Mouse (Mus musculus): ENCODE results near the gene Atp1b1.
A peak's percentile ranks its signal among the peaks of the same experiment; 100 is the strongest.

The Atp1b1 gene

GRCm38 (mm10) chr1:164458245-164458613 is at the start of gene Atp1b1:
Atp1b1 (minus strand) TSS chr1:164458355.
- peak; percentile 72 for DNase-seq (ENCODE audit: low read depth, low spot score)

GRCm38 (mm10) chr1:164505096-164505495 is 46.9 kb upstream of the Atp1b1 start:
- no peak for DNase-seq (ENCODE audit: low read depth, low spot score)

- DNase-seq (ENCODE audit: low read depth, low spot score): no peak
These were observed 45.1 kb upstream of the Atp1b1 start for GRCm38 (mm10) chr1:164503140-164503730.

- DNase-seq (ENCODE audit: low read depth, low spot score): no peak
These were observed 44.1 kb upstream of the Atp1b1 start for GRCm38 (mm10) chr1:164502231-164502630.

- no peak for DNase-seq (ENCODE audit: low read depth, low spot score)
These were observed 36.8 kb upstream of the Atp1b1 start for GRCm38 (mm10) chr1:164494741-164495512.

DNA sequence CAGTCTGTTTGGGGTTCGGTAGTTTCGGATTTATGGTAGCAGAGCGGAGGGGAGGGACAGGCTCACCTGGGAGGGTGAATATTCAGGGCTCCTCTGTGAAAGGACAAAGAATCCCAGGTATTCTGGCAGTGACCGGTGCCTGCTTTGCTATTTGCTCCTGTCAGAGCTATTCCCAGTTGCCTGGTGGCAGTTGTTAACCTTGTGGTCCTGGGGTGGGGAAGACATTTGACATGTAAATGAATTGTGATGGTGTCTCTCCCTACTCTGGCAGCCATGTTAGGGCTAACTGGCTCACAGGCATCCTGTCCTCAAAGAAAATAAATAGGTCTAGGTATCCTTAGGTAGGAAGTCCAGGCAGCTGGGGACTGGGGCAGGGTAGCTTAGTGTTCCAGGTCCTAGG is 36.1 kb upstream of the Atp1b1 start:
- no peak for DNase-seq (ENCODE audit: low read depth, low spot score)

DNA sequence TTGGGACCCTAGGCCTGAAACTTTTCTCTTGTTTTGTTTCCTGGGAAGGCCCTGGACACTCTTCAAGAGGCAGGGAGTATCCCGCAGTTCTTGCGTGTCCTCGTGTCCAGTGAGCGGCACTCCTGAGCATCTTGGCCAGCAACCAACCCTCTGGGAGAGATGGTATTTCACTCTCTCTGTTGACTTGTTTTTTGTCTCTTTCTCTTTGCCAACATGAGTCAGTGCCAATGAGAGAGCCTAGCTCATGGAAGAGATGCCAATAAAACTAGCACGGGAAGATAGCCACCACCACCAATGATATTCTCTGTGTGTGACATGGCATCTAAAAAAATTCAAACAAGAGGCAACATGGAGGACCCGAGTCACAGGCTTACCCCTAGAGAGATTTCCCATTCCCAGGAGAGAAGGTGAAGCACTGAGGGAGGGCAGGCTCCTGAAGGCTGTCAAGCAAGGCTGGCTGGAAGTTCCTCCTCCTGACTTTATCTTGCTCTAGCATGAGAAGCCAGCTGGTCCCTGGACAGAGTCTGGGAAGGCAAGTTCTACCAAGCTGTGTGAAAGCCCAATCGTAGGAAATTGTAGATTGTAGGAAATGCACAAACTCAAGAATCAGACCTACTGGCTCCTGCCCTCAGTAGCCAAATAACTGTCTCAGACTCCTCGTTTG is 35.0 kb upstream of the Atp1b1 start:
- DNase-seq (ENCODE audit: low read depth, low spot score): peak; percentile 42

DNA sequence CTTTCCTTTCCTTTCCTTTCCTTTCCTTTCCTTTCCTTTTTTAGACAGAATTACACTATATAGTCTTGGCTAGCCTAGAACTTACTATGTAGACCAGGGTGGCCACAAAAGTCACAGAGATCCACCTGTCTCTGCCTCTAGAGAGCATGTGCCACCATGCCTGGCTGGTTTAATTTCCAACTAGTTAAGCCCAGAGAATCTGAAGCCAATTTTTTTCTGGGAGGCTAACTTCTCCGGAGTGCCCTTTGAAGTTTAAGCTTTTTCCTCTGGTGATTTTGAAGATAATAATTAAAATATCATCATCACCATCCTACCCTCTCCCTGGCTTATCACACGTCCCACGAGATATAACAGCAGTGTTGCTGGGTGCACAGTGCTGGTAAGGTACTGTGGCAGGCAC is 34.3 kb upstream of the Atp1b1 start:
- DNase-seq (ENCODE audit: low read depth, low spot score): no peak

DNA sequence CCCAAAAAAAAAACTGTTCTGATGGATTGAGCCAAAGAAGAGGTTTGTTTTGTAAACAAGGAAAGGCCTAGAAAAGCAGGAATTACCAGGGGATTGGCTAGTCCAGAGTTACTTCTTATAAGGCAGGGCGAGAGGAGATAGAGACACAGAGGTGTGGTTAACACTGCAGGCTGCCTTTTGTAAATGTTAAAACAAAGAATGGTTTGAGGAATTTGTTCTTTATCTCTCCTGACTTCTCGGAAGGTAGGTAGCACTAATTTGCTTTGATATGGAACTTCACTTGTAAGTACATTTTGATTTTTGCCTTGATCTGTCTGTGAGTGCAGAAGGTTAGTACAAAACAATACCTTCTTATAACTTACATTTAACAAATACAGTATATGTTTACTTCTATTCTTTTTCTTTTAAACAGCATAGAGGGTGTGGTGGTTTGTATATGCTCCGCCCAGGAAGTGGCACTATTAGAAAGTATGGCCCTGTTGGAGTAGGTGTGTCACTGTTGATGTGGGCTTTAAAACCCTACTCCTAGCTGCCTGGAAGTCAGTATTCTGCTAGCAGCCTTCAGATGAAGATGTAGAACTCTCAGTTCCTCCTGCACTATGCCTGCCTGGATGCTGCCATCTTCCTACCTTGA is 31.9 kb upstream of the Atp1b1 start:
- DNase-seq (ENCODE audit: low read depth, low spot score): no peak

DNA sequence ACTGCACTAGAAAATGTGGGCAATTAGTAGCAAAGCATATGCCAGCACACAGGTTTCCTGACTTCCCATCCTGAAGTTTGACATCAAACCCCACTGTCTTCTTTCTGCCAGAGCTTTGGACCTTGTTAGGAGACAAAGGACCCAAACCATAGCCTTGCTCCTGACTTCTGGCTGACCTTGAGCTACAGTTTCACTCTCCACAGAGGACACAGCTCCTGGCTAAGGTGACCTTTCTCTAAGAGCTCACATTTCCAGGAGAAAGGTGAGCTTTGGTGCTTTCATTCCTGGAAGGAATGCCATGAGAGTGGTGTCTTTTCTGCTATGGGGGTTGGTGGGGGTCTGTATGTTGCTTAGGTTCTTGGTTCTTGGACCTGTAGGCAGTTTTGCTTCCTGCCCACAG is 25.6 kb upstream of the Atp1b1 start:
- DNase-seq (ENCODE audit: low read depth, low spot score): no peak

- DNase-seq (ENCODE audit: low read depth, low spot score): no peak
These were observed 24.7 kb upstream of the Atp1b1 start for GRCm38 (mm10) chr1:164482833-164483232.

DNA sequence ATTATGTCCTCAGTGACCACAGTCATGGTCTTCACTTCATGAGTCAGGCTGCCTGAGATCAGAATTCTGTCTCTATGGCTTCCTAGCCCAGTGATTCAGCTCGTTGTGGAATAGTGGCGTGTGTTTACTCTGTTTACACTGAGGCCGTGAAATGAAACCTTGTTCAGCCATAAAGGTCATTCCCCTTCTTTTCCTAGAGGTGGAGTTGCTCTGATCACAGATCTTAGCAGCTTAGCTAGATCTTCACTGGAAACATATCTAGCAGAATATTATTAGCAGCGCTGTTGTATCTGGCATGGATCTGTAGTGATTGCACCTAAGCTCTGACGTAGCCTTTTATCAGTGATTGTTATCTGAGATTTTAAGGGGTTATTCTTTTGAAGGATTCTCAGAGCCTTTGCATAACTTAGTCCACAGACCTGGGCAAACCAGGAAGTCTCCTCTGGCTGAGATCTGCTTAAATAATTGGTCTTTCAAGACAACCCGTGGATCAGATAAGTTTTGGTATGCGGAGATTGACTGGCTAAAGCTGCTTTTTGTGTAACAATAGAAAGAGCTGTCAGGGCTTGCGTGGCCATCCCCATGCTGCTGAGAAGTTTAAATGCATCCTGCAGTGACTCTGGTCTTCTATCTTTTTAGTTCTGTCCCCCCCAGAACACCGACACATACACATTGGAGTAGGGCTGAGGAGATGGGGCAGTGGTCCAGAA is 23.6 kb upstream of the Atp1b1 start:
- no peak for DNase-seq (ENCODE audit: low read depth, low spot score)

DNA sequence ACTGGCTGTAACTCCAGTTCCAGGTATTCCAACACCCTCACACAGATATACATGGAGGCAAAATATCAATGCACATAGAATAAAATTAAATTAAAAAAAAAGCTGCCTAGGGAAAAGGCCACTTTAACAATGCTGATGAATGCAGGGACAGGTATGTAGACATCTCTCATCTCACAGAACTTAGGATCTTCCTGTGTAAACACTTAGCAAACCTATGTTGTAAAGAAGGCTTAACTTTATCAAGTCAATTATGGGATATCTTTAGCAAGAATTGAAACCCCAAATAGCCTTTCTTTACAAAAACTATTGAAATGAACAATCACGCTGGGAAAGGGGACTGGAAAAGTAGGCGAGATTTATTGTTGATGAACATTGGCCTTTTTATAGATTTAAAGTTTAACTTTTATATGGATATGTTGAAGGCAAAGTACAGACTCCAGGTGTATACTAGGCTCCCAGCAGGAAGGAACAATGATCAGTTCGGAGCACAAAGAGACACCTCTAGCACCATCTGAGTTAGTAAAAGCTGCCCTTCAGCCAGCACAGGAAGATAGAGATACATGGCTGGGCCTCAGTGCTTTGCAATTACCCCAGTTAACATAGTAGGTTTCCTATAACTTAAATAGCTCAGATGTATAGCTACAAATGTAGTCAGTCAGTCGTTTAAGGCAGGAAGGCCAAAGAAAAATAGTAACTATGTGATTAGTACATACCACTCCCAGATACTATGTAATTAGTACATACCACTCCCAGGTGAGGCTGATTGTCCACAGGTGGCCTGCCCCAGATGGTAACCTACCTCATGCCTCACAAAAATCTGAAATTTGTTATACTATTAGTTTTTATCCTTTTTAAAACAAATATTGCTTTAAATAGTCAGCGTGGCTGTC is 22.8 kb upstream of the Atp1b1 start:
- DNase-seq (ENCODE audit: low read depth, low spot score): no peak

GRCm38 (mm10) chr1:164475895-164476294 is 17.7 kb upstream of the Atp1b1 start:
- no peak for DNase-seq (ENCODE audit: low read depth, low spot score)

GRCm38 (mm10) chr1:164474778-164475511 is 16.8 kb upstream of the Atp1b1 start:
- no peak for DNase-seq (ENCODE audit: low read depth, low spot score)

GRCm38 (mm10) chr1:164474310-164474709 is 16.2 kb upstream of the Atp1b1 start:
- DNase-seq (ENCODE audit: low read depth, low spot score): no peak

- DNase-seq (ENCODE audit: low read depth, low spot score): no peak
These were observed 15.2 kb upstream of the Atp1b1 start for GRCm38 (mm10) chr1:164473398-164473797.

DNA sequence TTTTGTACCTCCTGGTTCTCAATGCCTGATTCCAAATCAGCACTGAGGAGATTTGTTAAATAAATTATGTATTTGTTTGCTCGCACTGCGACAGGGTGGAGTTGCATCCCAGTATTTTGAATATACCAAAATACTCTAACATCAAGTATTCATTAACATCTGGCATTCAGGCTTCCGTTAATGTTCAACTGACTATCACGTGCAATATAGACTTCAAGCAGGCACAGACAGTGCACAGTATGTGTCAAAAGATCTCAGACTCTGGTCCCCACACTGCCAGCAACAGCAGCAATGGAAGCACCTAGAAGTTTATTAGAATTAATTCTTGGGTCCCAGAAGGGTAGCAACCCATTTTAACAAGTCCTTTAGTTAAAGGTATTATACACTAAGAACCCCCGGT is 13.5 kb upstream of the Atp1b1 start:
- no peak for DNase-seq (ENCODE audit: low read depth, low spot score)

DNA sequence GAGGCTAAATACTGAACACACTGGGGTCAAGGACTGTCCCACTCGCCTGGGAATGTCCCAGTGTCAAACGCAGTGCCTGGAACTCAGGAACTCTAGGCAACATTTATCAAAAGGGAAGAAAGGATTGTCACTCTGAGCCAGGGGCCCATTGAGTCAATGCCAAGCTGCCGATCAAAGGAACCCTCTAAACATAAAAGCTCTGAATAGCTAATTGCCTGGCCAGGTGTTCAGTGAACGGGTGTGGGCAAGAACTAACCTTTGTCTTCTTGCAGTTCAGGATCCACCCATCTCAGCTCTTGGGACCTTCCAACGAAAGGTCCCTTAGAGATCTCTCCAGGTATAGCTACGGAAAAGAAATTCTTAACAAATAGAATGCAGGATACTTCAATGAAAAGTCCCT is 12.8 kb upstream of the Atp1b1 start:
- no peak for DNase-seq (ENCODE audit: low read depth, low spot score)

DNA sequence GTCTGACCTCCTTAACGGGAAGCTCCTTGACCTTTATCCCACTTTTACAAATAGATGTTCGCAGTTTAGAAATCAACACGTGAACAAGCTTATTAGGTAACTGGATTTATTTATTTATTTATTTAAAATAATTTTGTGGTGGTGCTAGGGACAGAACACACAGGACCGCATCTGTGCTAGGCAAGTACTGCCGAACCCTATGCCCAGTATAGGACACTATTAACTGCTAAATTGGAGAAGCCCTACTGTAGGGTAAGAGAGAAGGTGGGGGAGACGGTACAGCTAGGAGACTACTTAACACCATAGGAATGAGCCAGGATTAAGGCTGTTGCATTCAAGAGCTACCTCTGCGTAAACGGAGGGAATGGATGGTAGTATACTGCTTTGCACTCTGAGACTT is 10.2 kb upstream of the Atp1b1 start:
- DNase-seq (ENCODE audit: low read depth, low spot score): no peak
